Mouse (Mus musculus): ENCODE results near the gene Tbc1d8. TPM values are rescaled to one million over a fixed set of nuclear protein-coding genes. Genes with fewer than 3 reads are reported as not detected.

The Tbc1d8 gene
- total and polyA plus RNA-seq, 2 experiments from 2014 or later = 7.7 to 19.3 TPM

- 93% methylated on average over 13 of the region's 13 CpGs for WGBS
- Histone ChIP-seq H3K4me3 (ENCODE audit: low read depth, low read length) (no peak overlapping the region), H3K9me3 (ENCODE audit: low read length) (0 out of 2 replicates have a peak, but pooled peaks cover 5% of the 10 kb centered on the region), H3K4me1 (ENCODE audit: insufficient read depth) (no peaks in the 10 kb centered on the region), H3K36me3 (ENCODE audit: insufficient read depth) (no peaks in the 10 kb centered on the region), H3K27ac (ENCODE audit: low read depth, low read length) (no peak overlapping the region), H3K27me3 (ENCODE audit: insufficient read depth, low read length) (no peaks in the 10 kb centered on the region), H3K9ac (no peak overlapping the region), H3K4me2 (ENCODE audit: low read depth) (no peak overlapping the region)
- TF ChIP-seq CTCF (IDR thresholded peaks at IDR 0.05; ENCODE audit: low read depth) = no peak
- DNase-seq (no peak), ATAC-seq (no peak)
These were observed 12.0 kb downstream of the Tbc1d8 start for GRCm38 (mm10) chr1:39466526-39466925.

GRCm38 (mm10) chr1:39464760-39465159 is 13.8 kb downstream of the Tbc1d8 start:
- no peak for ATAC-seq
- H3K36me3 ChIP-seq (ENCODE audit: insufficient read depth) = no peaks in the 10 kb centered on the region
- DNase-seq = no peak
- H3K9ac ChIP-seq = no peak overlapping the region
- H3K27ac ChIP-seq (ENCODE audit: low read depth, low read length) = no peak overlapping the region
- H3K4me1 ChIP-seq (ENCODE audit: insufficient read depth) = no peaks in the 10 kb centered on the region
- H3K4me2 ChIP-seq (ENCODE audit: low read depth) = no peak overlapping the region
- H3K4me3 ChIP-seq (ENCODE audit: low read depth, low read length) = no peak overlapping the region
- WGBS = 91% methylated on average over 3 of the region's 3 CpGs
- no peaks in the 10 kb centered on the region for H3K27me3 ChIP-seq (ENCODE audit: insufficient read depth, low read length)
- no peak for TF ChIP-seq CTCF (IDR thresholded peaks at IDR 0.05; ENCODE audit: low read depth)
- no peaks in the 10 kb centered on the region for H3K9me3 ChIP-seq (ENCODE audit: low read length)

- Histone ChIP-seq H3K27me3 (ENCODE audit: insufficient read depth, low read length) (no peaks in the 10 kb centered on the region), H3K9me3 (ENCODE audit: low read length) (no peaks in the 10 kb centered on the region), H3K4me3 (ENCODE audit: low read depth, low read length) (no peak overlapping the region), H3K27ac (ENCODE audit: low read depth, low read length) (no peak overlapping the region), H3K4me1 (ENCODE audit: insufficient read depth) (no peaks in the 10 kb centered on the region), H3K36me3 (ENCODE audit: insufficient read depth) (no peaks in the 10 kb centered on the region), H3K4me2 (ENCODE audit: low read depth) (no peak overlapping the region), H3K9ac (no peak overlapping the region)
- no peak for TF ChIP-seq CTCF (IDR thresholded peaks at IDR 0.05; ENCODE audit: low read depth)
- no peak for ATAC-seq
- no peak for DNase-seq
- 94% methylated on average over 6 of the region's 6 CpGs for WGBS
These were observed 15.6 kb downstream of the Tbc1d8 start for GRCm38 (mm10) chr1:39462937-39463444.

GRCm38 (mm10) chr1:39462036-39462435 is 16.5 kb downstream of the Tbc1d8 start:
- Histone ChIP-seq H3K27ac (ENCODE audit: low read depth, low read length) (no peak overlapping the region), H3K4me1 (ENCODE audit: insufficient read depth) (no peaks in the 10 kb centered on the region), H3K4me2 (ENCODE audit: low read depth) (no peak overlapping the region), H3K9me3 (ENCODE audit: low read length) (no peaks in the 10 kb centered on the region), H3K4me3 (ENCODE audit: low read depth, low read length) (no peak overlapping the region), H3K36me3 (ENCODE audit: insufficient read depth) (no peaks in the 10 kb centered on the region), H3K9ac (no peak overlapping the region), H3K27me3 (ENCODE audit: insufficient read depth, low read length) (no peaks in the 10 kb centered on the region)
- no peak for DNase-seq
- WGBS = 74% methylated on average over 13 of the region's 13 CpGs
- ATAC-seq = no peak
- no peak for TF ChIP-seq CTCF (IDR thresholded peaks at IDR 0.05; ENCODE audit: low read depth)

- Histone ChIP-seq H3K4me3 (ENCODE audit: low read depth, low read length) (no peak overlapping the region), H3K27me3 (ENCODE audit: insufficient read depth, low read length) (no peaks in the 10 kb centered on the region), H3K9ac (no peak overlapping the region), H3K4me1 (ENCODE audit: insufficient read depth) (no peaks in the 10 kb centered on the region), H3K36me3 (ENCODE audit: insufficient read depth) (no peaks in the 10 kb centered on the region), H3K27ac (ENCODE audit: low read depth, low read length) (no peak overlapping the region), H3K9me3 (ENCODE audit: low read length) (no peaks in the 10 kb centered on the region), H3K4me2 (ENCODE audit: low read depth) (no peak overlapping the region)
- TF ChIP-seq CTCF (IDR thresholded peaks at IDR 0.05; ENCODE audit: low read depth) = no peak
- DNase-seq (no peak), ATAC-seq (no peak)
- WGBS = 52% methylated on average over 5 of the region's 5 CpGs
These were observed 18.1 kb downstream of the Tbc1d8 start for GRCm38 (mm10) chr1:39460495-39460894.

- Histone ChIP-seq H3K9ac (no peak overlapping the region), H3K27me3 (ENCODE audit: insufficient read depth, low read length) (no peaks in the 10 kb centered on the region), H3K4me3 (ENCODE audit: low read depth, low read length) (no peak overlapping the region), H3K36me3 (ENCODE audit: insufficient read depth) (no peaks in the 10 kb centered on the region), H3K9me3 (ENCODE audit: low read length) (no peaks in the 10 kb centered on the region), H3K4me1 (ENCODE audit: insufficient read depth) (no peaks in the 10 kb centered on the region), H3K27ac (ENCODE audit: low read depth, low read length) (no peak overlapping the region), H3K4me2 (ENCODE audit: low read depth) (no peak overlapping the region)
- 91% methylated on average over 13 of the region's 13 CpGs for WGBS
- no peak for TF ChIP-seq CTCF (IDR thresholded peaks at IDR 0.05; ENCODE audit: low read depth)
- DNase-seq (no peak), ATAC-seq (no peak)
These were observed 20.4 kb downstream of the Tbc1d8 start for GRCm38 (mm10) chr1:39457887-39458874.

- H3K36me3 ChIP-seq (ENCODE audit: insufficient read depth) = no peaks in the 10 kb centered on the region
- TF ChIP-seq CTCF (IDR thresholded peaks at IDR 0.05; ENCODE audit: low read depth) = no peak
- no peaks in the 10 kb centered on the region for H3K27me3 ChIP-seq (ENCODE audit: insufficient read depth, low read length)
- no peak overlapping the region for H3K9ac ChIP-seq
- H3K4me3 ChIP-seq (ENCODE audit: low read depth, low read length) = no peak overlapping the region
- no peaks in the 10 kb centered on the region for H3K4me1 ChIP-seq (ENCODE audit: insufficient read depth)
- no peak for ATAC-seq
- no peak overlapping the region for H3K27ac ChIP-seq (ENCODE audit: low read depth, low read length)
- H3K4me2 ChIP-seq (ENCODE audit: low read depth) = no peak overlapping the region
- WGBS = 81% methylated on average over 5 of the region's 5 CpGs
- DNase-seq = no peak
- no peaks in the 10 kb centered on the region for H3K9me3 ChIP-seq (ENCODE audit: low read length)
These were observed 22.1 kb downstream of the Tbc1d8 start for GRCm38 (mm10) chr1:39456421-39456853.

All from forebrain, postnatal 0 days (tissue).